Mouse (Mus musculus): ENCODE measurements around the gene Rd3. TPM values are rescaled to one million over a fixed set of nuclear protein-coding genes. Genes with fewer than 3 reads are reported as not detected.

The Rd3 gene
- polyA plus RNA-seq, 1 experiment from 2014 or later = not detected

DNA sequence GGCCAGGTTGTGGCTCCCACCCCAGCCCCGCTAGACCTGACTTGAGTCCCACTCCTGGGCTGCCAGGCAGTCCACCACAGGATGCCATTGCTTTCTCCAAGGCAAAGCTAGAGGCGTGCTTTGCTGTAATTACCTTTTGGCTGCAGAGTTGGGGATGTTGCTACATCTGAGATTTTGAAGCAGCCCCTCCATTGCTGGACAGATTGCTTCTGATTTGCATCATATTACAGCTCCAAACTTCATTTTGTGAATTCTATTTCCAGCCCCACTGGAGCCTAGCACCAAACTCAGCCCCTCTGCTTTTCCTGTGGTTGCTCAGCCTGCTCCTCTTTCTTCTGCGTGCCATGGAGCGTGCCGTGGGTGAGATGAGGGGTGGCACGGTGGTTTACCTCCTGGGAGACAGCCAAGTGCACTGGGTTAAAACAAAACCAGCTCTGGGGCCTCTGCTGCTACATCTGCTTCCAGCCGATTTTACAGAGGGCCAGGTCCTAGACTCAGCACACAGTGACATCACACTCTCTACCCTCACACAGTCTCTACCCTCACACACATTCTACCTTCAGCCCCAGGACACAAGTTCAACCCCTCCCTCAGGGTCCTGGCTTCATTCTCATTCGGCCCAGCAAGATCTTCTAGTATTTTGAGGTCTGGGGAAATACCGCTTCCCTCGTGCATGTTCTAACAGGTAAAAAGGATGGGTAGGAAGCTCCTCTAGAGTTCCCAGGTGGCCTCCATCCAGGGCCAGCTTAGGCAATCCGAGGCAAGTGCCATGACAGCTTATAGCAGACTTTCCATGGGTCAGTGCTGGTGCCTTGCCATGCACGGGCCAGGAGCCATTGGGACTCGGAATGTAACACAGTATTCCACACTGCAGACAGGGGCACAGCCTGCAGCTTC, 2.4 kb upstream of the Rd3 start:
- no peak for ATAC-seq (ENCODE audit: insufficient number of reproducible peaks, low FRiP score, low TSS enrichment, low read depth)
- Histone ChIP-seq H3K9me3 (ENCODE audit: control insufficient read depth, low read length) (no peaks in the 10 kb centered on the region), H3K9ac (ENCODE audit: low read length) (no peak overlapping the region), H3K27ac (replicated peaks; ENCODE audit: low read depth, low read length) (no peak overlapping the region), H3K4me3 (ENCODE audit: low read depth, low read length) (no peak overlapping the region), H3K36me3 (ENCODE audit: control insufficient read depth, insufficient read depth, low read length) (no peaks in the 10 kb centered on the region), H3K27me3 (ENCODE audit: control insufficient read depth, insufficient read depth, low read length) (no peaks in the 10 kb centered on the region), H3K4me2 (ENCODE audit: low read depth, severe bottlenecking) (no peak overlapping the region), H3K4me1 (ENCODE audit: control insufficient read depth, insufficient read depth, low read length) (no peaks in the 10 kb centered on the region)
- no peak for DNase-seq (ENCODE audit: low spot score)
- 79% methylated on average over 13 of the region's 13 CpGs for WGBS

DNA sequence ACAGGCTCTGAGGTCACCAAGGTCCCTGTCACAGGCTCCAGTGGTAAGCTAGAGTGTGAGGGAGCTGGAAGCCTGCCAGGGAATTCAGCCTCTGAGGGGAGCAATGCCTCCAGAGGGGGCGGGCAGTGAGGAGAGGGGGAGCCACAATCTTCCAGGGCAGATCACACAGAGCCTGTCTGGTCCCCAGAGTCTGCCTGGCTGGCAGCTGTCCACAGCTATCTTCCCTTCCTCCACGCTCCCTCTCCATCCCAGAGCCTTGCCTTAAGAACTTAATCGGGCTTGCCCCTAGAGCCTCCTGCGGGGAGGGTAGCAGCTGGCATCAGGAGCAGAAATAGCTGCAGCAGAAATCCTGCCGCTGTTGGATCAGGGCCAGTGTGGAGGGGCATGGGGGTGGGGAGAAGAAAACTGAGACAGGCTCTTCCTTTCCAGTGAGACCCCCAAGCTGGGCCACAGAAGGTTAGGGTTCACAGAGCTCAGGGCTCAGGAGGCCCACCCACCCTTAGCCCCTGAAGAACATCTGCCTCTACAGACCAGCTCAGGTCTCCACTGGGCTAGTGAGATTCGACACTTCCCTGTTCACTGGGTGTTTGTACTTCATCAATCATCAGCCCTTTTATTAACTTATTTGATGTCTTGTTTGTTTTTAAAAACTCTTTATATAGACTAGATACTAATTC, 4.4 kb downstream of the Rd3 start:
- Histone ChIP-seq H3K9me3 (ENCODE audit: control insufficient read depth, low read length) (no peaks in the 10 kb centered on the region), H3K4me1 (ENCODE audit: control insufficient read depth, insufficient read depth, low read length) (no peaks in the 10 kb centered on the region), H3K27ac (replicated peaks; ENCODE audit: low read depth, low read length) (no peak overlapping the region), H3K36me3 (ENCODE audit: control insufficient read depth, insufficient read depth, low read length) (no peaks in the 10 kb centered on the region), H3K4me3 (ENCODE audit: low read depth, low read length) (no peak overlapping the region), H3K9ac (ENCODE audit: low read length) (no peak overlapping the region), H3K27me3 (ENCODE audit: control insufficient read depth, insufficient read depth, low read length) (no peaks in the 10 kb centered on the region), H3K4me2 (ENCODE audit: low read depth, severe bottlenecking) (no peak overlapping the region)
- DNase-seq (ENCODE audit: low spot score) (no peak), ATAC-seq (ENCODE audit: insufficient number of reproducible peaks, low FRiP score, low TSS enrichment, low read depth) (peak; percentile 66; the same call in 1 of the 2 replicates)
- 44% methylated on average over 6 of the region's 6 CpGs for WGBS

DNA sequence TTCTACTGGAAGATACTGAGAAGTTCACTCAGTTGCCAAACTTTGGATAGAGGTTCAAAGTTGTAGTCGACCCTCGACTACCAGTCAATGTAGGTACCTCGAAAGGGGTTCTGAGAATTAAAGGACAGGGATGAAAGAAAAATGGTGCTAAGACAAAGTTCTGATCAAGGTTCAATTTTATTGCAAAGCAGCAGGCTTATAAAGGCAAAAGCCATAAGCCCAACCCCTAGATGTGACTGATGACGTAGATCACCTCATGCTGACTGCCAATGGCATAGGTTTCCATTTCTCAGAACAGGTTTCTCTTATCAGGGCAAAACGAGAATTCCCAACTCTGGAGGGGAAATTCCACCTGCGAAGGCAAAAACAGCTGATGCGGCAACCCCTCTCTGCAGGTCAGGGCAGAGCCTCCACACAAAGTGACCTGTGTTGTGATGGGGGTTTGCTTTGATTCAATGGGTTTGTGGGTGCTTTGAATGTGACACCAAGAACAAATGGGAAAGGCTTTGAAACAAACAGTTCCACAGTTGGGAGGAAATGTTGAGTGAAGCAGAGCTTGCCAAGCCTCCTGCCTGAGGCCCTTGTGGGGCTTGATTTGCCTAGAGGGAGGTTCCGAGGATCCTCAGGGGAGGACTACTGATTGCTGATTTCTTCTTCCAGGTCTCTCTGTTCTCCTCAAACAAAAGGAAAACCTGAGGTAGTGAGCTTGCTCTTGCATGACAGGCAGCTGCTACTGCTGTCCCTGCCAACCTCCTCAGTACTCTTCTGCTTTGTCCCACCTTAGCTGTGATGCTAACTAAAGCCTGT, 9.7 kb downstream of the Rd3 start:
- H3K4me3 ChIP-seq (ENCODE audit: low read depth, low read length) = no peak overlapping the region
- no peak overlapping the region for H3K27ac ChIP-seq (replicated peaks; ENCODE audit: low read depth, low read length)
- DNase-seq (ENCODE audit: low spot score) (no peak), ATAC-seq (ENCODE audit: insufficient number of reproducible peaks, low FRiP score, low TSS enrichment, low read depth) (no peak)
- WGBS = 76% methylated on average over 8 of the region's 8 CpGs
- no peaks in the 10 kb centered on the region for H3K4me1 ChIP-seq (ENCODE audit: control insufficient read depth, insufficient read depth, low read length)
- H3K36me3 ChIP-seq (ENCODE audit: control insufficient read depth, insufficient read depth, low read length) = no peaks in the 10 kb centered on the region
- no peaks in the 10 kb centered on the region for H3K9me3 ChIP-seq (ENCODE audit: control insufficient read depth, low read length)
- no peak overlapping the region for H3K9ac ChIP-seq (ENCODE audit: low read length)
- no peaks in the 10 kb centered on the region for H3K27me3 ChIP-seq (ENCODE audit: control insufficient read depth, insufficient read depth, low read length)
- H3K4me2 ChIP-seq (ENCODE audit: low read depth, severe bottlenecking) = no peak overlapping the region

DNA sequence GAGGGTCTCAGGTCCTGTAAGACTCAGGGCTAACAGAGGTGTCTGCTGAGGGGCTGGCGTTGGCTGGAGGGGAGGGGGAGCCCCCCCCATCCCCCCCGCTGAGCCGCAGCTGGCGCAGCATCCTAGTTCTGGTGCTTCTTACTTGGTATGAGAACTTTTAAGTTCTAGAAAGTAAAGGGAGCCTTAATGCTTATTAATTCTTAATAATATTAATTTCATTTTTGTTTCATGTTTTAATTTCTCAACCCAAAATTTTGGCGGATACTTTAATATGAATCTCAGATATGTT, 10.3 kb downstream of the Rd3 start:
- Histone ChIP-seq H3K36me3 (ENCODE audit: control insufficient read depth, insufficient read depth, low read length) (no peaks in the 10 kb centered on the region), H3K4me1 (ENCODE audit: control insufficient read depth, insufficient read depth, low read length) (no peaks in the 10 kb centered on the region), H3K4me3 (ENCODE audit: low read depth, low read length) (no peak overlapping the region), H3K9ac (ENCODE audit: low read length) (no peak overlapping the region), H3K4me2 (ENCODE audit: low read depth, severe bottlenecking) (no peak overlapping the region), H3K27me3 (ENCODE audit: control insufficient read depth, insufficient read depth, low read length) (no peaks in the 10 kb centered on the region), H3K9me3 (ENCODE audit: control insufficient read depth, low read length) (no peaks in the 10 kb centered on the region), H3K27ac (replicated peaks; ENCODE audit: low read depth, low read length) (no peak overlapping the region)
- DNase-seq (ENCODE audit: low spot score) = no peak
- ATAC-seq (ENCODE audit: insufficient number of reproducible peaks, low FRiP score, low TSS enrichment, low read depth) = no peak
- WGBS = 52% methylated on average over 5 of the region's 5 CpGs

DNA sequence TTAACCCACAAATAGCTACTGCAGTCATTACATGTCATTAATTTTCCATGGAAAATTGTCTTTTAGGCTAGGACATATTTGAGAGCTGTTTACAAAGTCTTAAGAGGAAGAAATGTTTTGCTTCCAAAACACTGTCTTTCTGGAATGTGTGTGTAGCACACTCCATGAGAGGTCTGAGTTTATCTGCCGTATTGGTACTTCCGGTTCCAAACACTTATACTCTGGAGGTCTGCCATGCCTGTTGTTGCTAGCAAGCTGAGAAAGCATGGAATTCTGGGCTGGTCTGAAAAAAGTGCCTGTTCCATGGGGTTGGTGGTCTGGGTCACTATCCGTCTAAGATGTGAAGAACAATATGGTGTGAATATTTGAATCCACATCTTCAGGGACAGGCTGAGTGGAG, 11.5 kb downstream of the Rd3 start:
- no peak overlapping the region for H3K4me2 ChIP-seq (ENCODE audit: low read depth, severe bottlenecking)
- H3K9me3 ChIP-seq (ENCODE audit: control insufficient read depth, low read length) = no peaks in the 10 kb centered on the region
- H3K27me3 ChIP-seq (ENCODE audit: control insufficient read depth, insufficient read depth, low read length) = no peaks in the 10 kb centered on the region
- H3K4me1 ChIP-seq (ENCODE audit: control insufficient read depth, insufficient read depth, low read length) = no peaks in the 10 kb centered on the region
- no peak overlapping the region for H3K4me3 ChIP-seq (ENCODE audit: low read depth, low read length)
- H3K36me3 ChIP-seq (ENCODE audit: control insufficient read depth, insufficient read depth, low read length) = no peaks in the 10 kb centered on the region
- no peak overlapping the region for H3K27ac ChIP-seq (replicated peaks; ENCODE audit: low read depth, low read length)
- DNase-seq (ENCODE audit: low spot score) (no peak), ATAC-seq (ENCODE audit: insufficient number of reproducible peaks, low FRiP score, low TSS enrichment, low read depth) (no peak)
- H3K9ac ChIP-seq (ENCODE audit: low read length) = no peak overlapping the region
- WGBS = 97% methylated on average over 3 of the region's 3 CpGs

DNA sequence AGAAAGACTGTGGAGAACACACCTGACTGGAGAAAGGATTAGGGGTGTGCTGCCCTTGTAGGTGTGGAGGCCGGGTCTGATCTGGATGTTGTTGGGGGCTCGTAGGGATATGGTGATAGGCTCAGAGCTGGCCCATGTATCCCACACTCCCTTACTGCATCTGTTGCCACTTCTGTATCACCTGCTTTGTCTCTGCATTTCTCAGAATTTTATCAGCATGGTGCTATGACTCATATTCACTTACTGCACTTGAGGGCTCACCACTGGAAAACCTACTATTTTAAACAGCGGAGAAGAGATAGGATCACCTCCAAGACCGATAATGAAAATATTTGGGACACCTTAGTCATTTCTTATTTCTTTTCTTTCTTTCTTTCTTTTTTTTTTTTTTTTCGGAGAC, 11.9 kb downstream of the Rd3 start:
- no peak overlapping the region for H3K27ac ChIP-seq (replicated peaks; ENCODE audit: low read depth, low read length)

DNA sequence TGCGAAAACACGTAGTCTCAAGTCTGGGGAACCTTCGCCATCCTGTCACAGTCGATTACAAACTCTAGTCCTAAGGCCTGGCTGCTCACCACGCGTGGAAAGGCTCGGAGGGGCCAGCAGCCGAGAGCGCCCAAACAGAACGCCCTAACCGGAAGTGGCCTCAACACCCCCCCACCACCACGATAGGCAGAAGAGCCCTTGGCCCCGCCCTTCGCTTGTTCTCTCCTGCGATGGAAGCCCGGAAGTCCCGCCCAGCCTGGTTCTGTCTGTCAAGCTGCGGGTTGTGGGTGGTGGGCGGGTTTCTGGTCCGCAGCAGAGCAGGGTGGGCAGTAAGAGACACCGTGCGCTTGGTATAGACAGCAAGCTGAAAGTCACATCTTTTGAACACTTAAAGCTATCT, 12.8 kb downstream of the Rd3 start:
- Histone ChIP-seq H3K36me3 (ENCODE audit: control insufficient read depth, insufficient read depth, low read length) (no peaks in the 10 kb centered on the region), H3K4me1 (ENCODE audit: control insufficient read depth, insufficient read depth, low read length) (no peaks in the 10 kb centered on the region), H3K9me3 (ENCODE audit: control insufficient read depth, low read length) (no peaks in the 10 kb centered on the region), H3K4me2 (ENCODE audit: low read depth, severe bottlenecking) (peak overlapping the region; percentile 63), H3K27ac (replicated peaks; ENCODE audit: low read depth, low read length) (no peak overlapping the region), H3K9ac (ENCODE audit: low read length) (peak overlapping the region; percentile 70), H3K4me3 (ENCODE audit: low read depth, low read length) (peak overlapping the region; percentile 57), H3K27me3 (ENCODE audit: control insufficient read depth, insufficient read depth, low read length) (no peaks in the 10 kb centered on the region)
- peak; percentile 96 for DNase-seq (ENCODE audit: low spot score)
- ATAC-seq (ENCODE audit: insufficient number of reproducible peaks, low FRiP score, low TSS enrichment, low read depth) = peak; percentile 93
- WGBS = under 1% methylated on average over 22 of the region's 22 CpGs

More for the DNA sequence above, 11.9 kb downstream of the Rd3 start:
- H3K4me2 ChIP-seq (ENCODE audit: low read depth, severe bottlenecking) = peak overlapping the region; percentile 63; the same call in 1 of the 2 replicates
- no peaks in the 10 kb centered on the region for H3K36me3 ChIP-seq (ENCODE audit: control insufficient read depth, insufficient read depth, low read length)
- H3K27me3 ChIP-seq (ENCODE audit: control insufficient read depth, insufficient read depth, low read length) = no peaks in the 10 kb centered on the region
- DNase-seq (ENCODE audit: low spot score) (no peak), ATAC-seq (ENCODE audit: insufficient number of reproducible peaks, low FRiP score, low TSS enrichment, low read depth) (no peak)
- no peaks in the 10 kb centered on the region for H3K9me3 ChIP-seq (ENCODE audit: control insufficient read depth, low read length)
- no peak overlapping the region for H3K4me3 ChIP-seq (ENCODE audit: low read depth, low read length)
- 82% methylated on average over 5 of the region's 5 CpGs for WGBS
- no peaks in the 10 kb centered on the region for H3K4me1 ChIP-seq (ENCODE audit: control insufficient read depth, insufficient read depth, low read length)
- H3K9ac ChIP-seq (ENCODE audit: low read length) = no peak overlapping the region

DNA sequence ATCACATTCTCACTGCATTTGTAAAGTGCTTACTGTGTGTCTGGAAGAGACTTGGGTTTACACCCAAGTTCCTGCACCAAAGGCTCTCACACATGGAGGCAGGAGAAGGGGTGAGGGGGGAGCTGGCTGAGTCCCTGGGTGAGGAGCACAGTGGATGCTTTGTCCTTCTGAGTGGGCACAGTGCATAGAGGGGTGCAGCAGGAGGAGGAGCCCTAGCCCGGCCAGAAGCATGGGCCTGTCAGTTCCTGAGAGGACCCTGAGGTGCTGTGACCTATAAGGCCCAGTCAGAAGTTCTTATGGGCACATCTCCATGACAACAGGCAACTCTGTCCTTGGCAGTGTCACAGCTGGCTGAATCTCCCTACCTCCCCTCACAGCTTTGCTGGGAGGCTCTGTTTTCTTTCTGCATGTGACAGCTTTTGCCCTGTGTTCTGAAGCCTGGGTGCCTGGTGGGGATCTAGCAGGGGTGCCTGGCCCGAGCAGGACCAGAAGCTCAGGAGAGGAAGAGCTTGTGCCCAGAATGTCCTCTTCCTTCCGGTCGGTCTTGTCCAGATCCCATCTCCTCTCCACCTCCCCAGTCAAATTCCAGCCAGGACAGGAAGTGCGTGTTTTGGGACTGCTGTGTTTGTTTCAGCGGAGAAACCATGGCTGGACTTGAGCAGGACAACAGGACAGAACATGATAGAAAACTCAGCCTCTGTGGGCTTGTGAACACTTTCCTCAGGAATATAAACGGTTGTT, 15.0 kb downstream of the Rd3 start:
- no peak for ATAC-seq (ENCODE audit: insufficient number of reproducible peaks, low FRiP score, low TSS enrichment, low read depth)
- no peak for DNase-seq (ENCODE audit: low spot score)
- Histone ChIP-seq H3K4me3 (ENCODE audit: low read depth, low read length) (no peak overlapping the region), H3K27me3 (ENCODE audit: control insufficient read depth, insufficient read depth, low read length) (no peaks in the 10 kb centered on the region), H3K4me2 (ENCODE audit: low read depth, severe bottlenecking) (no peak overlapping the region), H3K27ac (replicated peaks; ENCODE audit: low read depth, low read length) (no peak overlapping the region), H3K4me1 (ENCODE audit: control insufficient read depth, insufficient read depth, low read length) (no peaks in the 10 kb centered on the region), H3K36me3 (ENCODE audit: control insufficient read depth, insufficient read depth, low read length) (no peaks in the 10 kb centered on the region), H3K9me3 (ENCODE audit: control insufficient read depth, low read length) (no peaks in the 10 kb centered on the region; the same call in 1 of the 2 replicates), H3K9ac (ENCODE audit: low read length) (0 out of 2 replicates have a peak overlapping the region, but pooled peaks have one; percentile 0)
- 74% methylated on average over 7 of the region's 7 CpGs for WGBS
